Mouse (Mus musculus): ENCODE data around the gene Mcm2. TPM values are rescaled to one million over a fixed set of nuclear protein-coding genes. Genes with fewer than 3 reads are reported as not detected.

The Mcm2 gene
- total and polyA plus RNA-seq, 3 experiments, result 18.1 to 33.4 (median 33.1) TPM

- DNase-seq, result peak; percentile 59
Measured at GRCm38 (mm10) chr6:88889410-88890042, 9.1 kb downstream of the Mcm2 start.

- DNase-seq, result no peak
Measured at GRCm38 (mm10) chr6:88886417-88886967, 12.1 kb downstream of the Mcm2 start.

DNA sequence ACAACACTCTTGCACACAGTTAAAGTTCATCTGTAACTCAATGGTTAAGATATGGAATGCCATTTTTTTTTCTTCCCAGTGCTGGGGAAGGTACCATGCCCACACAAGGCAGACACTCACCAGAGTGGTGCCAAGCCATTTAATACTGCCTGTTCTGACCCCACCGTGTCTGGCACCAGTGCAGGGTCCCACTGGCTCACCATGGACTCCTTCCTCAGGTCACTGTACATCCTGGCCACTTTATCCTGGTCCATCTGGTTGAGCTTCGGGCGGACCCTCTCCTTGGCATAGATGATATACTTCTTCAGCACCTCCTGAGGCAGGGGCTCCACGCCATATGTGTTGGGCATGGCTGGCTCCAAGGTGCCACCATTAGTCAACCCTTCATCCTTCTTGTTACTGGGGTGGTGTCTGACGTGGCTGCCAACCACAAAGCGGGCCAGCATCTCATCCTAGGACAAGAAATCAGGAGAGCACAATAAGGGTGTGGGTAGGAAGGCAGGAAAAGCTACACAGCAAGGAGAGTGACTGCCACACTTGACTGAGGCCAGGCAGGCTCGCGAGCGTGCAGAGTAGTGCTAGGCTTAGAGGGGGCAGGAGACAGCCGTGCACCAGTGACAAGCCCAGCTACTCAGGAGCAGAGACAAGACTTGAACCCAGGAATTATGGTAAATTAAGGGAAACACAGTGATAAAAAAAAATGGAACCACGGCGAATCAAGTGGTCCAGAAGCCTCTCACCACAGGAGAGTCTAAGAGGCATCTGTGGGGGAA, 12.8 kb downstream of the Mcm2 start:
- DNase-seq, result no peak

- no peak for DNase-seq
Measured at GRCm38 (mm10) chr6:88884690-88885089, 13.9 kb downstream of the Mcm2 start.

- DNase-seq, result no peak
Measured at GRCm38 (mm10) chr6:88884195-88884594, 14.4 kb downstream of the Mcm2 start.

DNA sequence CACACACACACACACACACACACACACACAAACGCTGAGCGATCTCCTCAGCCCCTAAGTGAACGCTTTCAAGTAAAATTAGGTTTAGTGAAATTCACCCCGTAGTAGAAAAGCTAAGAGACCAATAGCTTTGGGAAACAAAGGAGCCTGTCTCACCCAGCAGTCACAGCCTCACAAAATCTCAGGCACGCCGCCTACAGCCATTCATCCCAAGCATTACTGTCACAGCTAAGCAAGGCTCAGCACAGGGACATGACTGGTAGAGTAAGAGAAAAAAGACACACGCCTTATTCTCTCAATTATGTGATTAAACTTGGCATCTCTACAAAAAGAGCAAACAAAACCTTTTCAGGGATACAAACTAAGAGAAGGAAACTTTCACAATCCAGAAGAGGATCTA, 17.2 kb downstream of the Mcm2 start:
- no peak for DNase-seq

- no peak for DNase-seq
Measured at GRCm38 (mm10) chr6:88879471-88879870, 19.1 kb downstream of the Mcm2 start.

DNA sequence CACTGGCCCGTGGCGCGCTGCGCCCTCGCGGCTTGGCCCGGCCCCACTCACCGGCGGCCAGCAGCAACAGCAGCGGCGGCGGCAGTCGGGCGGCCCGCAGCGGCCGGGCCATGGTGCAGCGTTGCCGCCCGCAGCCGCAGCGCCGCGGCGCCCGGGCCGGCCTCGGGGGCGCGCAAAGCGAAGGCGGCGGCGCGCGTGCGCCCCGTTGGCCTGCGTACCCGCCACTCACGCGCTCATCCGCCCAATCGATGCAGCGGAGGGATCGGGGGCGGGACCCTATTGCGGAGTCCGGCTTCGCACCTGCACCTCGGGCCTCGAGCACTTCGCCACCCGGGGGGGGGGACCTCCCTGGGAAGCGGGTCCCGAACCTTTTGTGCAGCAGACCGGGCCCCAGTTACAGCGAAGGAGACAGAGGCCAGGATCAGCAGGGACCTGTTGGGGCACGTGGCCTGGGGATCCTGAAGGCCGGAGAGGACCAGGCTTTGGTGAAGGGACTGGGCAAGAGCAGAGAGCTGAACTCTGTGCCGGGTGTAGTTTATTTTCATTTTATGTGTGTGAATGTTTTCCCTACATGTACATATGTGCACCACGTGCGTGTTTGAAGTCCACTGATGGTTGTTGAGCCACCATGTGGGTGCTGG, 23.6 kb downstream of the Mcm2 start, which contains the start of gene Podxl2:
Gene Podxl2, minus strand, starts transcription at position 177 of the 641 bp plus-strand sequence.
- peak; percentile 90 for DNase-seq

DNA sequence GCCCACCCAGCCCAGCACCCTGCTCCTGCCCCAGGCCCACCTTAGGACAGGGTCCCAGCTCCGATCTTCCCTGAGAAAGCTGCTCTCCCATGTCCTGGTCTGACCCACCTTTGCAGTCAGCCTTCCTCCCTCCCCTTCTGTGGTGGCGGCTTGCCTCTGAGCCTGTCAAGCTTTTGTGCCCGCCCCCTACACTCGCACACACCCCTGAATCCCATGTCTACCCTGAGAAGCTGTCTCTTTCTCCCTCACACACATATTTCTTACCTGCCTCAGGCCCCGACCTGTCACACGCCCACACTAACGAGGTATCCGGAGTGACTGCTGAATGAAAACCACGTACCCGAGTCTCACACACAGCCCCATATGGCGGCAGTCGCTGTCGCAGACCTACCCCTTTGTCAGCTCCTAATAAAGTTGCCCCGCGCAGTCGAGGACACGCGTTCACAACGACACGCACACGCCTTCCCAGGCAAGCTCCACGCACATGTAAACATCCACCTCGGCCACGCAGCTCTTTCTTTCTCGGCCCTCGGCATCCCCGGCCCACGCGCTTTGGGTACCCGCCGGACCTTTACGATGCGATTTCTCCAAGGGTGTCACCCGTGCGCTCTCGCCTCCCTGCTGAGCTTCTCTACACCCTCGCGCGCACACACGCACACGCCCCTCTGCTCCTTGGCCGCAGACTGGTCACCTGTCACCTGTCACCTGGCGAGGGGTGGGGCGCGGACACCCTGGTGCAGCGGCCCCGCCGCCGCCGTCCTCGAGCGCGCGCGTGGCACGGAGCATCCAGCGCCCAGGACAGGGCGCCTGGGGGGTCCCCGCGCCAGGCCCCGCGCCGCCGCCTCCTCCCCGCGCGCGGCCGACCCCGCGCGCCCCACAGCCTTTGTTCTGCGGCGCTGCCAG, 24.4 kb downstream of the Mcm2 start:
- peak; percentile 25 for DNase-seq

GRCm38 (mm10) chr6:88872811-88873210, 25.8 kb downstream of the Mcm2 start:
- no peak for DNase-seq

DNA sequence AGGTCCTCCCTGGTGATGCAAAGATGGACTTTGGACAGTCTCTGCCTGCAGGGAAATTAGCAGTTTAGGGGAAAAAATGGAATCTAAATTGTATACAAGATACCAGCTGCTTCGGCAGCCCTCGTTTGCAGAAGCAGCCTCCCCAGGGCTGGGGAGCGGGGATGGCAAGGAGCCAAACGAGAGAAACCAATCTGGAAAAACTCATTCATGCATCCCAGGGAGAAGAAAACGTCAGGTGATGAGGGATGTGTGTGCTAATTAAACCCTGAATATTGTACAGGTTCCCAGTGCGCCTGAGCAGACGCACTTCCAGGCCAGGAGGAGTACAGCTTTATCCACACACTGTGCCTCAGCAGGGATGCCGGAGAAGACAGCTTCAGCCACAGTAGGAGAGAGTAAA, 27.0 kb downstream of the Mcm2 start:
- no peak for DNase-seq

DNA sequence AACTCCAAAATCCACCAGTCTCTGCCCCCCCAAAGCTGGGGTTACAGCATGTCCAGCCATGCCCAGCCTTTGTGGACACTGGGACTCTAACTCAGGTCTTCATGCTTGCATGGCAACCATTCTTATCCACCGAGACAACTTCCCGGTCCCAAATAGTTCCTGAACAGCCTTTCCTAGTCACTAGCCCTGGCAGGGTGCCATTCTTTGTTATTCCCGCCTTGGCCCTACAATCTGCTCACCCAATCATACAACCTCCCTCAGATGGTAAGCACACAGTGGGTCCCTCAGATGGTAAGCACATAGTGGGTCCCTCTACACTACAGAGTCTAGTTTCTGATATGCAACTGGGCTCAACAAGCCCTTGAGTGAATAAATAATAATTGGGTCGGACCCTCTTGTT, 28.0 kb downstream of the Mcm2 start:
- no peak for DNase-seq

GRCm38 (mm10) chr6:88869459-88869858, 29.1 kb downstream of the Mcm2 start:
- peak; percentile 73 for DNase-seq

DNA sequence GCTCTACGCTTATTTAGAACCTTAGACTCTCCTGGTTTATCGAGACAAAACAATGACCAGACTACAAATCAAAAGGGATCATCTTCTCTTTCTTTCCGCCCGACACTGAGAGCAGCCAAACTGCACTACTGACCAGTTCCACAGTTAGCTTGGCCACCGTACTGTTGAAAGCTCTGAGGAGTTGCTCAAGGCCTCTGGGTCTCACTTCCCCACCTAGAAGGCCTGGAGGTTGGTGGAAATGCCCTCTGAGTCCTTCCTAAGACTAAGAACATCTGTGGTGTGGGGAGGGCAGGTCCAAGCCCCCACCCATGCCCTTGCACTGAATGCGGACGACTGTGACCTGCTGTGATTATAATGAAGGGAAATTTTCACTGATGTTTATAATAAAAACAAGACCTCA, 32.9 kb downstream of the Mcm2 start:
- no peak for DNase-seq

DNA sequence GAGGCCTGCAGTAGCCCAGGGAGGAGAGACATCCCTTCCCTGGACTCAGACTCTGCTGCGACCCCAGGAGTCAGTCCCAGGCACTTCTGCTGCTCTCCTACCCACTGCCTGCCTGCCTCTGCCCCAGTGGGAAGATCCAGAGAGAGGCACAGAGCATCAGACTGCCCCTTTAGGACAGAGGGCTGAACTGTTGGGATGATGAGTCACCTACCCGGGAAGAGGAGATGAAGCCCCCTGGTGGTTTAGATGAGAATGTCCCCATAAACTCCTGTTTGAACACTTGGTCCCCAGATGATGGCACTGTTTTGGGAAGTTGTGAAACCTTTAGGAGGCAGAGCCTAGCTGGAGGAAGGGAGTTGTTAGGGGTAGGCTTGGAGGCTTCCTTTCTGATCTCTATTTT, 37.7 kb downstream of the Mcm2 start:
- peak; percentile 72 for DNase-seq

- no peak for DNase-seq
Measured at GRCm38 (mm10) chr6:88858341-88858740, 40.2 kb downstream of the Mcm2 start.

GRCm38 (mm10) chr6:88857830-88858229, 40.8 kb downstream of the Mcm2 start:
- DNase-seq, result no peak

GRCm38 (mm10) chr6:88857249-88857648, 41.3 kb downstream of the Mcm2 start:
- peak; percentile 64 for DNase-seq

GRCm38 (mm10) chr6:88855636-88856035, 42.9 kb downstream of the Mcm2 start:
- peak; percentile 49 for DNase-seq

DNA sequence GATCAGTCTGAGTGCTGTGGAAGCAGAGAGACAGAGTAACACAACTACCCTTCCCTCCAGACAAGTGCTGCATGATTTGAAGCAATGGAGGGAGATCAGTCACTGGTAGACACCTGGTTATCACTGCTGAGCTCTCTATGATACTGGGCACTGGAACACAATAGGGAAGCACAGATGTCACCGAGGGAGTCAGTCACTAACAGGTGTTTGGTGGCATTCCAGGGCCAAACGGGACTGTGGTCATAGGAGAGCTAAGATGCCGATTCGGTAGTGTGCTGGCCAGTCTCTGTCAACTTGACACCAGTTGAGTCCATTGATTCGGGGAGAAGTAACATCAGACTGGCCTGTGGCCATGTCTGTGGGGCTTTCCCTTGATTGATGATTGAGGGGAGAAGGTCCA, 44.1 kb downstream of the Mcm2 start:
- no peak for DNase-seq

DNA sequence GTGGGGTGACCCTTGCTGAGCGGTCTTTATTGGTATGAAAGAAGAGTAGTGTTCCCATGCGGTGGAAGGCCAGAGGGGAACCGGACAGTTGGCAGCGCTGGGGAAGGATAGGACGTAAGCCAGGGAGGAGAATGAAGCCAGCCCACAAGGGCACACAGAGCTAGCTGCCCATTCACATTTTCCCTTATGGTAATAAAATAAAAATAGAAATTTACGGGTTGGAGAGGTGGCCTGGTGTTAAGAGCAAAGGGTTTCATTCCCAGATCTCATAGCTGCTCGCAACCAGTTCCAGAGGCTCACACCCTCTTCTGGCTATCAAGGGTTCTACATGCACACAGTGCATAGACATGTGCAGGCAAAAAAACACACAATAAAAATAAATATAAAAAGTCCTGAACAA, 48.5 kb downstream of the Mcm2 start:
- no peak for DNase-seq

GRCm38 (mm10) chr6:88849270-88849669, 49.3 kb downstream of the Mcm2 start:
- no peak for DNase-seq
